Mouse (Mus musculus) kidney, adult 2 months (tissue): ENCODE results near the gene Arhgef18.

ENCODE experiments used
- CTCF ChIP-seq: fragments of 200-500 bp; conservative IDR thresholded peaks from 2 replicates; pipeline ENCODE4 v1.5.1; 2011; ENCODE audit warnings: low read depth, mild to moderate bottlenecking, control low read depth, low read length, moderate library complexity, mixed read lengths; ENCODE audit not compliant: insufficient read depth, insufficient read length
- POLR2A ChIP-seq: fragments of 200-500 bp; IDR thresholded peaks from one replicate; pipeline ENCODE4 v1.6.1; 2011; ENCODE audit warnings: low read depth, low read length, control low read depth

DNA sequence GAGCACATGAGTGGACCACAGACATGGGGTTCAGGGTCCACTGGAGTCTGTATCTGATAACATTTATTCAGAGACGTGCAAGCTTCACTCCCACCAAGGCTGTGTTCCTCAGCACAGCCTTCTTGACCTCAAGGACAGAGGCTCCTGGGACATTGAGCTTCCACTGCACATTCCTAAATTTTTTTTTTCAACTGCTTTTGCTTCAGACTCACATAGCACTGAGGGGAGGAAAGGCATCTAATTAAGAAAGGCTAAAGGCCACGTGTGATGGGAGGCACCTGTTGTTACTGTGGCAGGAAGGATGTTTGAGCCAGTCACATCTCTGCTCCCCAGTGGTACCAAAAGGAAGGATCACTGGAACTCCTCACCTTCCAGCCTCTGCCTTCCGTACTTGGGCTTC is 38.3 kb downstream of the Arhgef18 start:
- TF ChIP-seq CTCF: no peak
- TF ChIP-seq POLR2A: no peak
